Mouse (Mus musculus): ENCODE measurements at regions not wholly inside any gene's neighbourhood (a gene's known extent, or its start where the extent isn't known, plus 50 kb on each side); places are given as distances from the start of the nearest gene placed in this dataset.

DNA sequence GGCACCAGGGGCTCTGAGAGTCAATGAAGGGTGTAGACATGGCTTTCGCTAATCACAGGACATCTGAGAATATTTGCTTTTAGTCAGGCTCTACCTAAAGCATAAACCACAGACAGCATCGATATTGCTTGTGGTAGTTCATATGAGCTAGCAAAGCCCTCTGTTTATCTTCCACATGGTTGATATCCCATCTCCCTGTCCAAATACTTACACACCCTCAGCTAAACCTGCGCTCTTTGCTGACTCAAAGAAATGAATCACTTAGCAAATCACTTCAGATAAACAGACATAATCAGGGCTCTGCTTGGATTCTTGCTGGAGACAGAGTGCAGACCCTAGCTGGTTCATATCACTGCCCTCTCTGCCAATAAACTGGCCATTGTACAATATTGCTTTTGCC is 298.8 kb downstream of the Rnd3 start:
- no peak overlapping the region for H3K4me2 ChIP-seq (ENCODE audit: low read depth, low read length)
- 93% methylated on average over 3 of the region's 3 CpGs for WGBS
- no peak for ATAC-seq (ENCODE audit: low read depth)
- H3K27me3 ChIP-seq (ENCODE audit: control insufficient read depth, insufficient read depth, low read length): no peaks in the 10 kb centered on the region
- H3K27ac ChIP-seq (ENCODE audit: low read depth, low read length): no peak overlapping the region
- H3K36me3 ChIP-seq (ENCODE audit: control insufficient read depth, insufficient read depth, low read length): no peaks in the 10 kb centered on the region
- no peaks in the 10 kb centered on the region for H3K4me1 ChIP-seq (ENCODE audit: control insufficient read depth, insufficient read depth, low read length)
- H3K9ac ChIP-seq (replicated peaks; ENCODE audit: low read depth, low read length): no peak overlapping the region
- no peak overlapping the region for H3K4me3 ChIP-seq (ENCODE audit: low read depth, low read length)
- H3K9me3 ChIP-seq (ENCODE audit: control insufficient read depth, low read length): no peaks in the 10 kb centered on the region

DNA sequence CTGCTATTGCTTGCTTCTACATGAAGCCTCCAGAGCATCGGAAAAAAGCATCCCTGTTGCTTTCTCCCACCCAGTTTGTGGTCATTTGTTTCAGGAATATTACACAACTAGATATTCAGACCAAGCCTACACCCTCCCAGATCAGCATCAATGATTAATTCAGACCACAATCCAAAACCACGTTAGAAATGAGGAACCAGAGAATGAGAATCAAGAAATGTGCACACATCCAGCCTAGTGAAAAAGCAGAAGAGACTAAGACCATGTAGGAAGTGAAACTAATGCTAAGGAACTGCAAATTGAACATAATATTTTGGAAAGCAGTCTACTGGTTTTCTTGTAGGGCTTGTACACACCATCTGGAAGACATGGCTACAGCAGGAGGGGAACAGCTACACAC is 307.0 kb downstream of the Rnd3 start:
- H3K4me1 ChIP-seq (ENCODE audit: control insufficient read depth, insufficient read depth, low read length): no peaks in the 10 kb centered on the region
- H3K27ac ChIP-seq (ENCODE audit: low read depth, low read length): no peak overlapping the region
- H3K36me3 ChIP-seq (ENCODE audit: control insufficient read depth, insufficient read depth, low read length): no peaks in the 10 kb centered on the region
- 83% methylated on average over 2 of the region's 2 CpGs for WGBS
- H3K4me2 ChIP-seq (ENCODE audit: low read depth, low read length): no peak overlapping the region
- H3K9me3 ChIP-seq (ENCODE audit: control insufficient read depth, low read length): no peaks in the 10 kb centered on the region
- no peak overlapping the region for H3K4me3 ChIP-seq (ENCODE audit: low read depth, low read length)
- no peak for ATAC-seq (ENCODE audit: low read depth)
- H3K9ac ChIP-seq (replicated peaks; ENCODE audit: low read depth, low read length): no peak overlapping the region
- no peaks in the 10 kb centered on the region for H3K27me3 ChIP-seq (ENCODE audit: control insufficient read depth, insufficient read depth, low read length)

DNA sequence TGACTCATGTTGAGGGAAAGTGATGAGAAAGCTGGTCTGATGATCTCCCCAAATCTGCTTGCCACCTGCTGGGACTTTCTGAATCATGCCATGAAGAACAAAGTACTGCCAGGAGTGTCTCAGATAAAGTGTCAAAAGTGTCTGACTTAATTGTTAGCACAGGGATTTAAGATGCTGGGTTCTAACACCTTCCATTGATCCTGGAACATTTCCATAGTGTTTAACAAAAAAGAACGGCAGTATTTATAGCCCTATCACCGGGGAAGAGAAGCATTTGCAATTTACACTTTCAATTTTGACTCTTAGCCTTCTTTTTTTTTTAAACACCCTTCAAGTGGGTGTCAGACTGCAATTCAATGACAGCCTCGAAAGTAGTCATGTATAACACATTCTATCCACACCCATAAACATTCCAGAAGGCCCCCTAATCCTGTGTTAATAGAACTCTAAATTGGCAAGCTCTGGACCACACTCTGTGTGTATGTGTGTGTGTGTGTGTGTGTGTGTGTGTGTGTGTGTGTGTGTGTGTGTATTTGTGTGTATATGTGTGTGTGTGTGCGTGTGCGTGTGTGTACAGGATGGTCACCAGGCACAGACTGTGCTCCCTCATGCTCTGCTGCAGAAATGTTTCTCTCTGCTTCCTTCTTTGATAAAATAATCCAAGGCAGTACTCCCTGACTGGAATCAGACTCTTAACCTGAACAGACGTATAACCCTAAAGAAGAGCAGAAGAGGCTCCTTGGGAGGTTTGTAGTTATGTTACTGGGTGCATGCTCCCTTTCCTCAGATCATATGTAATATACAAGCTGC is 313.2 kb downstream of the Rnd3 start:
- Histone ChIP-seq H3K4me1 (ENCODE audit: control insufficient read depth, insufficient read depth, low read length) (no peaks in the 10 kb centered on the region), H3K4me2 (ENCODE audit: low read depth, low read length) (no peak overlapping the region), H3K27ac (ENCODE audit: low read depth, low read length) (no peak overlapping the region), H3K4me3 (ENCODE audit: low read depth, low read length) (no peak overlapping the region), H3K27me3 (ENCODE audit: control insufficient read depth, insufficient read depth, low read length) (no peaks in the 10 kb centered on the region), H3K36me3 (ENCODE audit: control insufficient read depth, insufficient read depth, low read length) (no peaks in the 10 kb centered on the region), H3K9ac (replicated peaks; ENCODE audit: low read depth, low read length) (no peak overlapping the region), H3K9me3 (ENCODE audit: control insufficient read depth, low read length) (no peaks in the 10 kb centered on the region)
- 60% methylated on average over 6 of the region's 6 CpGs for WGBS
- ATAC-seq (ENCODE audit: low read depth): no peak

DNA sequence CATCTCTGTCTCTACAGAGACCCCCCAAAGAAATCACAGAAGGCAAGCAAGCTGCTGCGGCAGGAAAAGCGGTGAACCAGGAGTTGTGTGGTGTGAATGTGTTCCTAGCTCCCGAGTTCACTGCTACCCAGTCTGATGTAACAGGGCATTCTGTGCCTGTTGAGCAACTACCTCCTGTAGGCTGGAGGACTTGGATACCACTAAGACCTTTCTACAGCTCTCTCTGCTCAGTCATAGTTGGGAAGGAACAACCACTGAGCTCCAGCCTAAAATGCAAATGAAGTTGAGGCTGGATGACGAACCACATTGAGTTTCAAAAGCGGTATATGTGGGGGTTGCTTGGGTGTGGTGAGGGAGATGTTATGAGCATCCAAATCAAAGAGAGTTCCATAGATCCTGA is 315.1 kb downstream of the Rnd3 start:
- ATAC-seq (ENCODE audit: low read depth): no peak
- Histone ChIP-seq H3K4me2 (ENCODE audit: low read depth, low read length) (no peak overlapping the region), H3K36me3 (ENCODE audit: control insufficient read depth, insufficient read depth, low read length) (no peaks in the 10 kb centered on the region), H3K9me3 (ENCODE audit: control insufficient read depth, low read length) (no peaks in the 10 kb centered on the region), H3K27me3 (ENCODE audit: control insufficient read depth, insufficient read depth, low read length) (no peaks in the 10 kb centered on the region), H3K9ac (replicated peaks; ENCODE audit: low read depth, low read length) (no peak overlapping the region), H3K4me1 (ENCODE audit: control insufficient read depth, insufficient read depth, low read length) (no peaks in the 10 kb centered on the region), H3K27ac (ENCODE audit: low read depth, low read length) (no peak overlapping the region), H3K4me3 (ENCODE audit: low read depth, low read length) (no peak overlapping the region)
- WGBS: 95% methylated on average over 5 of the region's 5 CpGs

DNA sequence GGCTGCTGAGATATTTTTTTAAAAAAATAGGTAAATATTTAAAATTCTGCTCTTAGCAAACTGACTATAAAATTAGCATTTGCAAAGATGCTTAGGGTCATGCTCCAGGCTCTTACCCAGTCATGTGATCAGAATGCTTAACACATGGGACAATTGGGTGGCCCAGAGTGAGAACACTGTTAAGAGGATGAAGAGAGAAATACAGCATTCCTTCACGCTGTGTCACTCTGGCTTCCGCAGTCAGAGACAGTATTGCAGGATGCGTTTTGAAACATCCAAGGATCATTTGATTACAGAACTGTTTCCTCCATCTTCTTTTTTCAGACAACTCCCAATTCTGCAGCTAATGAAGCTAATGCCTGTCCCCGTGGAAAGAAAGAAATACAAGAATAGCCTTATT is 316.4 kb downstream of the Rnd3 start:
- H3K4me1 ChIP-seq (ENCODE audit: control insufficient read depth, insufficient read depth, low read length): no peaks in the 10 kb centered on the region
- no peaks in the 10 kb centered on the region for H3K9me3 ChIP-seq (ENCODE audit: control insufficient read depth, low read length)
- no peaks in the 10 kb centered on the region for H3K36me3 ChIP-seq (ENCODE audit: control insufficient read depth, insufficient read depth, low read length)
- no peak for ATAC-seq (ENCODE audit: low read depth)
- 67% methylated on average over 4 of the region's 4 CpGs for WGBS
- no peak overlapping the region for H3K27ac ChIP-seq (ENCODE audit: low read depth, low read length)
- H3K27me3 ChIP-seq (ENCODE audit: control insufficient read depth, insufficient read depth, low read length): no peaks in the 10 kb centered on the region
- H3K4me2 ChIP-seq (ENCODE audit: low read depth, low read length): no peak overlapping the region
- no peak overlapping the region for H3K4me3 ChIP-seq (ENCODE audit: low read depth, low read length)
- no peak overlapping the region for H3K9ac ChIP-seq (replicated peaks; ENCODE audit: low read depth, low read length)

DNA sequence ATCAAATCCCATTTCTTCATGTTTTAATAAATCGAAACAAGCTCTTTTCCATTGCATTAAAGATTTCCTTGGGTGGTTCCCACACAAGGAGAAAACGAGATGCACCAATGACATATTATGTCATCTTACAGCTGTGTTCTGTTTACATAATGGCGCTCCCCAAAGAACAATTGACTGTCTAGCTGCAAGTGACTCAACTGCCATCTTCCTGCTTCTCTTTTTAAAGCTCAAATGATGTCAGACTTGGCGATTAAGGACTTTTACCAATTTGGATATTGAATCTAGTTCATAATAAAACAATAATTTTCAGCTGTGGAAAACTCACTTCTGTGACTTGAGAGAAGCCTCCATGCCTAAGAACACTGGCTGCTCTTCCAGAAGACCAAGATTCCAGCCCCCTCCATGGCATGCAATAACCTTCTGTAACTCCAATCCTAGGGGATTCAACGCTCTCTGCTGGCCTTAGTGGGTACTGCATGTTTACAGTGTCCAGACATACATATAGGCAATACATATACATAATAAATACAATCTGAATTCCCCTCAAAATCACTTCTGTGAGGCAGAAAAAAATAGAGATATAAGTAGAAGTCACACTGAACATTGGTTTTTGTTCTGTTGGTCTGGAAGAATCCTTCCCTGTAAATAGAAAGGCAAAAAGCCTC is 318.7 kb downstream of the Rnd3 start:
- no peak overlapping the region for H3K4me3 ChIP-seq (ENCODE audit: low read depth, low read length)
- 66% methylated on average over 5 of the region's 5 CpGs for WGBS
- H3K4me1 ChIP-seq (ENCODE audit: control insufficient read depth, insufficient read depth, low read length): no peaks in the 10 kb centered on the region
- no peaks in the 10 kb centered on the region for H3K9me3 ChIP-seq (ENCODE audit: control insufficient read depth, low read length)
- no peak for ATAC-seq (ENCODE audit: low read depth)
- no peak overlapping the region for H3K4me2 ChIP-seq (ENCODE audit: low read depth, low read length)
- no peak overlapping the region for H3K27ac ChIP-seq (ENCODE audit: low read depth, low read length)
- no peaks in the 10 kb centered on the region for H3K27me3 ChIP-seq (ENCODE audit: control insufficient read depth, insufficient read depth, low read length)
- H3K36me3 ChIP-seq (ENCODE audit: control insufficient read depth, insufficient read depth, low read length): no peaks in the 10 kb centered on the region
- no peak overlapping the region for H3K9ac ChIP-seq (replicated peaks; ENCODE audit: low read depth, low read length)

DNA sequence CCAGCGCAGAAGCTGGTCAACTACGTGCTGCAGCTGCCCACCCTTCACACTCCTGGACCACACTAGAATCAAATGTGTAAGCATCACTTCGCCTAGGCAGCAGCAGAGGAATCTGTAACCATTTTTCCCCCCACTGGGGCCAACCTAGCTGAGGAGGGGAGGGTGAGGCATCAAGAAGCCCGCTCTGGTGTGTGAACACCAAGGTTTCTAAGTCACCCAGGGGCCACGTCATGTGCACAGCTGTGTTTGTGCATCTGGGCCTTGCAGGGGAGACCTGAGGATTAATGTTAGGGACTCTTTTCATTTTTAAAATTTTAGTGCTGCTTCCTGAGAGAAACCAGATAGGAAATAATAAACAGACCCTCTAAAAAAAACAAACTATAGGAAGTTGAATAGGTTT is 321.8 kb downstream of the Rnd3 start:
- Histone ChIP-seq H3K36me3 (ENCODE audit: control insufficient read depth, insufficient read depth, low read length) (no peaks in the 10 kb centered on the region), H3K9ac (replicated peaks; ENCODE audit: low read depth, low read length) (no peak overlapping the region), H3K9me3 (ENCODE audit: control insufficient read depth, low read length) (no peaks in the 10 kb centered on the region), H3K27me3 (ENCODE audit: control insufficient read depth, insufficient read depth, low read length) (no peaks in the 10 kb centered on the region), H3K4me2 (ENCODE audit: low read depth, low read length) (no peak overlapping the region), H3K4me1 (ENCODE audit: control insufficient read depth, insufficient read depth, low read length) (no peaks in the 10 kb centered on the region), H3K4me3 (ENCODE audit: low read depth, low read length) (no peak overlapping the region), H3K27ac (ENCODE audit: low read depth, low read length) (no peak overlapping the region)
- 75% methylated on average over 5 of the region's 5 CpGs for WGBS
- no peak for ATAC-seq (ENCODE audit: low read depth)

DNA sequence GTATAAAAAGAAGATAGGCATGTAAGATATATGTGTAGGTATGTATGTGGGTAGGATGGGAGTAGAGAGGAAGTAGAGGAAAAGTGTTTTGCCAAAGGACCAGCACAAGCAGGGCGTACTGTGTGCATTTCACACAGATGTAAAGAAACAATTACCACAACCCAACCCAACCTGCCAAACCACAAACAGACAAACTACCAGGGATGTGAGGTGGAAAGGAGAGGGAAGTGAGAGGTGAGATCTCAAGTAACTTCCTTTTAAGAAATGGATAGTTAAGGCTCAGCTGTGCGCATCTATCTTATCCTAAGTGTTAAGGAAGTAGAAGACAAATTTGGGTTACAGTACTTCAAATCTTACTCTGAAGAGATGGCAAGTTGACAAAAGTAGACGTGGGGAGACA is 322.4 kb downstream of the Rnd3 start:
- ATAC-seq (ENCODE audit: low read depth): no peak
- Histone ChIP-seq H3K36me3 (ENCODE audit: control insufficient read depth, insufficient read depth, low read length) (no peaks in the 10 kb centered on the region), H3K9ac (replicated peaks; ENCODE audit: low read depth, low read length) (no peak overlapping the region), H3K27me3 (ENCODE audit: control insufficient read depth, insufficient read depth, low read length) (no peaks in the 10 kb centered on the region), H3K4me1 (ENCODE audit: control insufficient read depth, insufficient read depth, low read length) (no peaks in the 10 kb centered on the region), H3K9me3 (ENCODE audit: control insufficient read depth, low read length) (no peaks in the 10 kb centered on the region), H3K4me3 (ENCODE audit: low read depth, low read length) (no peak overlapping the region), H3K4me2 (ENCODE audit: low read depth, low read length) (no peak overlapping the region), H3K27ac (ENCODE audit: low read depth, low read length) (no peak overlapping the region)
- WGBS: 91% methylated on average over 3 of the region's 3 CpGs

DNA sequence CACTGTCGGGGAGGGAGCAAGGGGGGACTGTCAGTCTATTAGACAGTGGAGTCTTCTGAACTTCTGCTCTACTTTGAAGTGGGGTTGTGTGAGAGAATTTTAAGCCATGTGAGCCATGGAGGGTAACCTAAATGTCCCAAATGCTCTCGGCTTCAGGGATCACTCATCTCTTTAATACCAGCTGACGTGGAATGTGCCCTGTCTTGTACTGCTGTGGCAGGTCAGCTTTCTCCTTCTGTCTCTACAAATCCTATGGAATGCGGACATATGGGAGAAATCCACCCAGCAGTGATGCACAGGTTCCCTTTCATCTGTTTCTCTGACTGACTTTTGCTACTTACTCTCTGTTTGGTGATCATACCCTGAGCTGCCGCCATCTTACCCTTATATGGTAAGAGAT is 323.3 kb downstream of the Rnd3 start:
- H3K4me2 ChIP-seq (ENCODE audit: low read depth, low read length): no peak overlapping the region
- no peaks in the 10 kb centered on the region for H3K36me3 ChIP-seq (ENCODE audit: control insufficient read depth, insufficient read depth, low read length)
- no peak for ATAC-seq (ENCODE audit: low read depth)
- H3K4me3 ChIP-seq (ENCODE audit: low read depth, low read length): no peak overlapping the region
- H3K4me1 ChIP-seq (ENCODE audit: control insufficient read depth, insufficient read depth, low read length): no peaks in the 10 kb centered on the region
- H3K27ac ChIP-seq (ENCODE audit: low read depth, low read length): no peak overlapping the region
- H3K9ac ChIP-seq (replicated peaks; ENCODE audit: low read depth, low read length): no peak overlapping the region
- 93% methylated on average over 5 of the region's 5 CpGs for WGBS
- H3K27me3 ChIP-seq (ENCODE audit: control insufficient read depth, insufficient read depth, low read length): no peaks in the 10 kb centered on the region
- no peaks in the 10 kb centered on the region for H3K9me3 ChIP-seq (ENCODE audit: control insufficient read depth, low read length)
